Mouse (Mus musculus): ENCODE data around the gene Eddm3b.

Eddm3b gene

GRCm38 (mm10) chr14:51094096-51094875 is 19.9 kb upstream of the Eddm3b start:
- DNase-seq (ENCODE audit: extremely low spot score), result no peak

GRCm38 (mm10) chr14:51094921-51095320 is 19.3 kb upstream of the Eddm3b start:
- no peak for DNase-seq (ENCODE audit: extremely low spot score)

DNA sequence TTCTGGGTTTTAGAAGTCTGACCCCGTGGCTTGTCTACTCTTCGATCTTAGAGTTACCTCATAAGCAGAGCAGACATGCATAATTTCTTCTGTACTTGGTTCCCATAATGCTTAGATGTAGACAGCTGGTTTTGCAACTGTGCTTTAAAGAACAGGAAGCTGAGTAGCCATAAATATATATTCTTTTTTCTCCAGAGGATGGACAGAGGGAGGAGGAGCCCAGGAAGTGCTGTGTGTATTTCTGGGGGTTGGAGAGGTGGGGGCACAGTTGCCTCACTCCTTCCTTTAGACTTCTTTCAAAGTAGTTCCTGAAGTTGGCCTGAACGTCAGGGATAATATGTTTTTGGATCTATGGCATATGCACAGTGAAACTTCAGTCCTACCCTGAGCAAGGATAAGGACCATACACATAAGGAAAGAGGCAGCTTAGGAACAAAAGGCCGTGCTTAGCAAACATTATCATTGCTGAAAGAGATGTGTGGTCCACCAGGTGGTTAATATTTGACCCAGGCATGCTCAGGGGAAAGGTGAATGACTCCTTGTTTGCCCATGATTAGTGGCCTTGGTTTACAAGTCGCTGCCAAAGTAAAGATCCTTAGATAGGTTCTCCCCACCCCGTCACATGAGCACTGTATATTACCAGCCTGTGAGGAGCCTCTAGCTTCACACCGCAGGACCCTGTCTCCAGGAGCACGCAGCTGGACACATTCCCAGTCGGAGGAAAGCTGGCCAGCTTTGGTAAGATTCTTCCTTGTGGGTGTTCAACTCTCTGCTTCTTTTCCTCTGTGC is 18.3 kb upstream of the Eddm3b start:
- DNase-seq (ENCODE audit: extremely low spot score), result no peak

- peak; percentile 61 for DNase-seq (ENCODE audit: extremely low spot score)
These were observed 15.9 kb upstream of the Eddm3b start for GRCm38 (mm10) chr14:51098300-51098699.

- DNase-seq (ENCODE audit: extremely low spot score), result no peak
These were observed 15.3 kb upstream of the Eddm3b start for GRCm38 (mm10) chr14:51098921-51099320.

- no peak for DNase-seq (ENCODE audit: extremely low spot score)
These were observed 12.9 kb upstream of the Eddm3b start for GRCm38 (mm10) chr14:51101284-51101683.

DNA sequence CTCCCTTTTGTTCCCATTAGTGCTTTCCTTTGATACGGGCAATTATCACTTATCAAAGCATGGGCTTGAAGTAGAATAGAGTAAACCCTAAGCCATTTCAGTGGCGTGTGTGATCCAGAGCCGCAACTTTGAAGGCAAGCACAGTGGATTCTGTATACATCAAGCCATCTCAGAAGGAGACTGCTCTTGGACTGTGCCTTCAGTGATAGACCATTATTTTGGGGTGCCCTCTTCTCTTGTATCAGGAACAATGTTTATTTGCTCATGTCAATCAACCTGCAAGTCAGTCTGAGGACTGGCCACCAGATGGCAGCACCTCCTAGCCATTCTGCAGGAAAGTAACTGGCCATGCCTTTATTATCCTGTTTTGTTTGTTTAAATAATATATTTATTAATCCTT is 11.0 kb upstream of the Eddm3b start:
- DNase-seq (ENCODE audit: extremely low spot score), result peak; percentile 58

DNA sequence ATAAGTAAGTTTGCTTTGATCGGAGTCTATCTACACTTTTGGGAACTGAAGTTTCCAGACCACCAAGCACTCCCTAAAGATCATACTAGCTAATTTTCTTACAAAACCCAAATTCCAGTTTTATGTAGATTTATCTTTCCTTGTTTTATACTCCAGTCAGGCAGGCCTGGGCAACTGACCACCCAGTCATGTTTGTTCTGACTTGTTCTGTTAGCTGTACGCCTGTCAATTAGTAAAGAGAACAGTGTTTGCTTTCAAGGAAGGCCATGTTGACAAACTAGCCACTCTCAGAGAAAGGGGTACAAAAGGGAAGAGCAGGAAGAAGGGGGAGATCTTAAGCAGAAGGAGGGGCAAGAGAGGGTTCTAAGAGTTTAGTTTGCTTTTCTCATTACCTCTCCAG is 9.9 kb upstream of the Eddm3b start:
- DNase-seq (ENCODE audit: extremely low spot score), result no peak

DNA sequence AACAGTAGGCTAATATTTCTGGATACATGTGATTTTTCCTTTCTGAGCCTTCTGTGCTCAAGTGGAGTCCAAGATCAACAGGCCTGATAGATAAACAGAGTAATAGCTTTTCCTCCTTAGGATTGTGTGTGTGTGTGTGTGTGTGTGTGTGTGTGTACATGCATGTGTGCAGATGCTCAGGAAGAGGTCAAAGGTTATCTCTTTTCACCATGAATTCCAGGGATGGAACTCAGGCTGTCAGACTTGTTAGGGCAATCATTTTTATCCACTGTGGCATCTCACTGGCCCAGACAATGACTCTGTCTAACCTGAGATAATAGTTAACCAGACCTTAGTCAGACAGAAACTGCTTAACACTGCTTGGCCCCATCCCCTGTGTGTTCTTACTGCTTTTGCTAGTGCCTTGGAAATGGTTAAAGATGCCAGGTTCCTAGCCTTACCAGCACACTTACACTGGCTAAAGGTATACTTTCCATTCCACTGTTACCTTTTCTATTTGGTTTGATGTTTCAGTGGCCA is 7.7 kb upstream of the Eddm3b start:
- no peak for DNase-seq (ENCODE audit: extremely low spot score)

- no peak for DNase-seq (ENCODE audit: extremely low spot score)
These were observed 2.3 kb upstream of the Eddm3b start for GRCm38 (mm10) chr14:51111966-51112365.

GRCm38 (mm10) chr14:51113476-51113875 is 750 bp upstream of the Eddm3b start:
- no peak for DNase-seq (ENCODE audit: extremely low spot score)

DNA sequence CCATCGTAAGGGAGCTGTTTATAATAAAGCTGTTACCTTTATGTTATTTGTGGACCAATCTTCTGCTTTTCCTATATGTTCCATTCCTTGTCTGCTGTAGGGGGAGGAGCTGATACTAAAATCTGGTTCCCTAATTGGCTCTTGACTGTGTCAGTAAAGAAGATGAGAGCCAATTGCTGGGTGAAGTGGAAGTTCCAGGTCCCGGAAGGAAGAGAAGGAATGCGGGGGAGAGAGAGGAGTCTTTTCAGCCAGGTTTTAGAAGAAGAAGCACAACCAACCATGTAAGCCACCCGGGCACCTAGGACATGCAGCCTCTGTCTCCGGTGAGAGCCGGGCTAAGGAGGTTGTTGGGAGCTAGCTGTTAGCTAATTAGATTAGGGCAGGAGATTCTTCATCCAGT is 11.5 kb downstream of the Eddm3b start:
- no peak for DNase-seq (ENCODE audit: extremely low spot score)

DNA sequence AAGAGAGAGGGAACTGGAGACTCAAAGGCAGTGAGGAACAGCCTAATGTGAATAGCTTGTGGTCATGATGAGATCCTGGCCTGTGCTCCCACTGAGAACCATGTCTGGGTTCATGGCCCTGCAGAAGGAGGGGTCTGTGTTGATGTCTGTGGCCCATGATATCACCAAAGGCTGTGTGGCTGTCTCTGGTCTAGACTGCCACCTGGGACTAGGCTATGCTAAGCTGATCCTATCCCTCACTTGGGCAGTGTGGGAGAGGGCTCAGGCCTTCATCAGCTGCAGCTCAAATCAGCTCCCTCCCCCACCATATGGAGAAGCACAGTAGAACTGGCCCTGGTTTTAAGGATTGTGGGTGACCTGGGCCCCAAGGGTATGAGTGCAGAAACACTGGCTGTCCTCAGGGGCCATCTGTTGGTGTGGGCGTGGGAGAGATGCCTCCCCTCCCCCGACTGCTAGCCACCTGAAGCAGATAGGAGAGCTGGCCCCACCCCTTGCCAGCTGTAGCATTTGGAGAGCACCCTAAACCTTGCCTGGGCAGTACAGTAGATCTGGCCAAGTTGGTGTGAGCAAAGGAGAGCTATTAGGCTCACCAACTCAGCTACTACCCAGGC is 13.5 kb downstream of the Eddm3b start:
- DNase-seq (ENCODE audit: extremely low spot score), result no peak

GRCm38 (mm10) chr14:51128775-51129623 is 14.8 kb downstream of the Eddm3b start:
- DNase-seq (ENCODE audit: extremely low spot score), result no peak

DNA sequence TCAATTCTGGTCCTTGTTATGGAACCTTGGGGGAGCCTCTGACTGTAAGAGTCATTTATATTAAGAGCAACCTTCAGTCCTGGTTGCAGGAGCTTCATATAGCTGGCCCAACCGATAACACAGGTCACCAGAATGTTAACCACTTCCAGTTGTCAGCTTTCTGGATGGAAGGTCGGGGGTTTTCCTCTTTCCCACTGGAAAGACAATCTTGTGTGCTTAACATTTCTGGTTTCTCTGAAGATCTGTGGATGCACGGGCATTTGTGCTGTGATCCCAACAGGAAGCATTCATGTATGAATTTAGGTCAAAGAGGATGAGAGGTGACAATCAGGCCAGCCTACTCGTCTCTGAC is 15.4 kb downstream of the Eddm3b start:
- no peak for DNase-seq (ENCODE audit: extremely low spot score)

DNA sequence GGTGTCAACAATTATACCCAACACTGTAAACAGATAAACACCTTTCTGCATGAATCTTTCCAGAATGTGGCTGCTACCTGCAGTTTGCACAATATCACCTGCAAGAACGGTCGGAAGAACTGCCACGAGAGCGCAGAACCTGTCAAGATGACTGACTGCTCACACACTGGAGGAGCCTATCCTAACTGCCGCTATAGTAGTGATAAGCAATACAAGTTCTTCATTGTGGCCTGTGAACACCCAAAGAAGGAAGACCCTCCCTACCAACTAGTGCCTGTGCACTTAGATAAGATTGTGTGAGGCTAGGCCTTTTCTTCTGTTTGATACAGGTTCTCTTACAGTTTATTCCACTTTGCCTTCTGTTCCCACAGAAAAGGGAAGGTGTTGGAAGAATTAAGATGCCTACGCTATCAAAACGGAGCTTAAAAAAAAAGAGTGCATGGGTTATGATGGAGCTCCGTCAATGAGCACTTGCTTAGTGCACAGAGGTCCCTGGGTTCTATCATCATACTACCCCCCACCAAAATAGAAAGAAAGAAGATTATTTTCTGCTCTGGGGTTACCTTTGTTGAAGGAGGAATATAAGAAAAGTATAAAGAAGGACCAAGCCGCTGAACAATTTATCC is 16.2 kb downstream of the Eddm3b start:
- no peak for DNase-seq (ENCODE audit: extremely low spot score)

- no peak for DNase-seq (ENCODE audit: extremely low spot score)
These were observed 17.0 kb downstream of the Eddm3b start for GRCm38 (mm10) chr14:51131086-51131815.

- no peak for DNase-seq (ENCODE audit: extremely low spot score)
These were observed 18.1 kb downstream of the Eddm3b start for GRCm38 (mm10) chr14:51132372-51132771.

DNA sequence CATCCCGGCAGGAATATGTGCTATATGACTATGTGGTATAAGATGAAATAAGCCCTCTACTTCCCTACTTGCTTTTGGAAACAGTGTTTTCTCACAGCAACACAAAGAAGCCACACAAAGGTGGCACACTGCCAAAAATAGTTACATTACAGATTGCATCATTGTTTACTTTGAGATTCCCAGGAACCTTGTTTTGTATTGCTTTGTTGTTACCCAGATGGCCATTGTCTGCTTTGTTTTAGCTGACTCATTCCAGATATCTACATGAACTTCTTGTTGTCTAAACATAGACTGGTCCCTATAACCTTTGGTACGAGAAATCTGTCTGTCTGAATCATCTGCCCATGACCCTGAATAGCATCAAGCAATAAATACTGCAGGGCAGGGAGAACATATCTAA is 26.1 kb downstream of the Eddm3b start:
- DNase-seq (ENCODE audit: extremely low spot score), result no peak

- DNase-seq (ENCODE audit: extremely low spot score), result no peak
These were observed 27.9 kb downstream of the Eddm3b start for GRCm38 (mm10) chr14:51142119-51142518.

- DNase-seq (ENCODE audit: extremely low spot score), result no peak
These were observed 28.3 kb downstream of the Eddm3b start for GRCm38 (mm10) chr14:51142568-51142967.

Measured in embryo, embryonic 9.5 days (tissue).